Mouse (Mus musculus): Measurements from ENCODE around the gene Mmp10. TPM values are rescaled to one million over a fixed set of nuclear protein-coding genes. Genes with fewer than 3 reads are reported as not detected.

The Mmp10 gene
- polyA plus RNA-seq (2014; fragmentation: Nextera tagmentation; extraction: Ambion mirVana): not detected in 2 replicates

DNA sequence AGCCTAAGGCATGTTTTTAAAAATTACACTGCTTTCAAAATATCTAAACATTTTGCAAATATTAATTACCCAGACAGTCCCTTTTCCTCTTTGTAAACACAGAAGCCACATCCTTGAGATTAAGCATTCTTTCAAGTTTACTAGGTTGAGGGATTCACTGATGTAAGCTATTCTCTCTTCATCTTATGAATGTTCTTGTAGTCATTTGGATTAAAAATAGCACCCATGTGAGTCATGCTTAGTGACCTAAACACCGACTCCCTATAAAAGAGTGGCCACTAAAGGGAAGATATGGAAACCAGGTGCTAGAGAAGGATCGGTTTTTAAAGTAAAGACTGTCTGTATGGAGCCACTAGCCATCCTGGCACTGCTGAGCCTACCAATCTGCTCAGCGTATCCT lies at the start of gene Mmp10:
Gene Mmp10 (plus strand): TSS at position 302 of the 400 bp plus-strand sequence.
- no peak within 1 kb of the TSS for H3K27ac ChIP-seq (ENCODE audit: low read depth, low read length)
- no peaks in the 10 kb centered on the region for H3K9me3 ChIP-seq (ENCODE audit: control insufficient read depth, low read length)
- no peak within 1 kb of the TSS for H3K4me3 ChIP-seq (ENCODE audit: low read depth, low read length)
- no peaks in the 10 kb centered on the region for H3K4me1 ChIP-seq (ENCODE audit: control insufficient read depth, insufficient read depth, low read length)
- WGBS: 90% methylated on average over 3 of the region's 3 CpGs
- ATAC-seq (ENCODE audit: low read depth): no peak
- no peak within 1 kb of the TSS for H3K4me2 ChIP-seq (ENCODE audit: low read depth, low read length)
- no peaks in the 10 kb centered on the region for H3K36me3 ChIP-seq (ENCODE audit: control insufficient read depth, insufficient read depth, low read length)
- H3K9ac ChIP-seq (replicated peaks; ENCODE audit: low read depth, low read length): no peak within 1 kb of the TSS
- H3K27me3 ChIP-seq (ENCODE audit: control insufficient read depth, insufficient read depth, low read length): no peaks in the 10 kb centered on the region

DNA sequence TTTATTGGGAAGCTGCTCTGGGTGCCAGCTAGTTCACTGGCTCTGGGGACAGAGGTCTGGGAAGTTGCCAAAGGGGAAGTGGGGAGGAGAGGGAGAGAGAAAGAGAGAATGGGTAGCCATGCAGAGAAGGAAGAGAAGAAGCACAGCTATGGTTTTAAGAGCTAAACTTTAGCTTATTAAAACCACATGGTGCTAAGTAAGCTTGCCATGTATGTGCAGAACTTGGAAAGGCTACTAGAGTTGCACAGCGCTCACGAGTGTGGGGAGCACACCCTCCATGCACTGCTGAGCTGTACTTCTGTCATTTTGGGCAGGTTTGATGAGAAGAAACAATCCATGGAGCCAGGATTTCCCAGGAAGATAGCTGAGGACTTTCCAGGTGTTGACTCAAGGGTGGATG lies 48.9 kb upstream of the Mmp10 start:
- H3K36me3 ChIP-seq (ENCODE audit: control insufficient read depth, insufficient read depth, low read length): no peaks in the 10 kb centered on the region
- H3K9me3 ChIP-seq (ENCODE audit: control insufficient read depth, low read length): no peaks in the 10 kb centered on the region
- no peak overlapping the region for H3K9ac ChIP-seq (replicated peaks; ENCODE audit: low read depth, low read length)
- 94% methylated on average over 2 of the region's 2 CpGs for WGBS
- no peaks in the 10 kb centered on the region for H3K4me1 ChIP-seq (ENCODE audit: control insufficient read depth, insufficient read depth, low read length)
- no peak overlapping the region for H3K27ac ChIP-seq (ENCODE audit: low read depth, low read length)
- no peak overlapping the region for H3K4me2 ChIP-seq (ENCODE audit: low read depth, low read length)
- no peaks in the 10 kb centered on the region for H3K27me3 ChIP-seq (ENCODE audit: control insufficient read depth, insufficient read depth, low read length)
- no peak overlapping the region for H3K4me3 ChIP-seq (ENCODE audit: low read depth, low read length)
- ATAC-seq (ENCODE audit: low read depth): no peak

DNA sequence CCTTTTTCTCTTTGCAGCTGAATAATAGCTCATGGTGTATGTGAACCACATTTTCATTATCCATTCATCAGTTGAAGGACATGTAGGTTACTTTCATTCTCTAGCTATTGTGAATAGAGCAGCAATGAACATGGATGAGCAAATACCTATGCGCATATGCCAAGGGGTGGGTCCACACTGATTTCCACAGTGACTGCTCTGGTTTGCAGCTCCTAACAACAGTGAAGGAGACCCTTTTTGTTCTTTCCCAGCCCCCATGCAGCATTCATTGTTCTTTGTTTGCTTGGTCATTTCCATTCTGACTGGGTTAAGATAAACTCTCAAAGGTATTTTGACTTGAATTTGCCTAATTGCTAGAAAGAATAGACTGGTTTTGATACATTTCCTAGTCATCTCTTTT lies 31.9 kb upstream of the Mmp10 start:
- no peaks in the 10 kb centered on the region for H3K36me3 ChIP-seq (ENCODE audit: control insufficient read depth, insufficient read depth, low read length)
- H3K27me3 ChIP-seq (ENCODE audit: control insufficient read depth, insufficient read depth, low read length): no peaks in the 10 kb centered on the region
- H3K27ac ChIP-seq (ENCODE audit: low read depth, low read length): no peak overlapping the region
- ATAC-seq (ENCODE audit: low read depth): no peak
- H3K9ac ChIP-seq (replicated peaks; ENCODE audit: low read depth, low read length): no peak overlapping the region
- no peak overlapping the region for H3K4me2 ChIP-seq (ENCODE audit: low read depth, low read length)
- H3K4me1 ChIP-seq (ENCODE audit: control insufficient read depth, insufficient read depth, low read length): no peaks in the 10 kb centered on the region
- WGBS: 91% methylated on average over 1 of the region's 1 CpGs
- no peak overlapping the region for H3K4me3 ChIP-seq (ENCODE audit: low read depth, low read length)
- H3K9me3 ChIP-seq (ENCODE audit: control insufficient read depth, low read length): no peaks in the 10 kb centered on the region

DNA sequence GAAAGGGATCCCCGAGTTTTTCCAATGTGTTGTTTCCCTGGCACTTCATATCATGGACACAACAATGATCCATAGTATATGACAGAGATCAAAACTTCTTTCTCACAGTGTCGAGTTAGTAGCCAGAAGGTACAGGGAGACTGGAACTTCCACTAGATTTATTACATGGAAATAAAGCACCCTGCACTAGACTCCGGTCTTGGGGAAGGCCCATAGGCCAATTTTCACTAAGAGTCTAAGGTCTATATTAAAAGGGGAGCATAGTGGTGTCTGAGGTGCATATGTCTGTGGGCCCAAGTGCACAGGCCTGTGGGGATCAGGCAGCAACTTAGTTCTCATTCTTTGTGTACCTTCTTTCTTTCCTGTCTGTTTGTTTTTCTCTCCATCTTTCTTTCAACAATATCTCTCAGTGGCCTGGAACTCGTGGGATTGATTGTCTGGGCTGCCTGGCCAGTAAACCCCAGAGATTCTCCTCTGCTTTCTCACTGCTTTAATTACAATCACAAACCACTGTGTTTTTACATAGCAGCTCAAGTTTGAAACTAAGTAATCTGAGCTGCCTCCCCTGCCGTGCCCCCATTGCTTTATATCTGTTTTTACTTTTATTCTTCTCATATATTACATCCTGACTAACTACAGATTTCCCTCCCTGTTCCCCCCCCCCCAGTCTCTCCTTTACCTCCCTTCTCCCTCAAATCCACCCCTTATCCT lies 18.3 kb upstream of the Mmp10 start:
- ATAC-seq (ENCODE audit: low read depth): no peak
- H3K9me3 ChIP-seq (ENCODE audit: control insufficient read depth, low read length): no peaks in the 10 kb centered on the region
- no peaks in the 10 kb centered on the region for H3K4me1 ChIP-seq (ENCODE audit: control insufficient read depth, insufficient read depth, low read length)
- H3K4me2 ChIP-seq (ENCODE audit: low read depth, low read length): no peak overlapping the region
- H3K36me3 ChIP-seq (ENCODE audit: control insufficient read depth, insufficient read depth, low read length): no peaks in the 10 kb centered on the region
- no peaks in the 10 kb centered on the region for H3K27me3 ChIP-seq (ENCODE audit: control insufficient read depth, insufficient read depth, low read length)
- H3K27ac ChIP-seq (ENCODE audit: low read depth, low read length): no peak overlapping the region
- H3K4me3 ChIP-seq (ENCODE audit: low read depth, low read length): no peak overlapping the region
- no peak overlapping the region for H3K9ac ChIP-seq (replicated peaks; ENCODE audit: low read depth, low read length)
- WGBS: 72% methylated on average over 5 of the region's 5 CpGs

DNA sequence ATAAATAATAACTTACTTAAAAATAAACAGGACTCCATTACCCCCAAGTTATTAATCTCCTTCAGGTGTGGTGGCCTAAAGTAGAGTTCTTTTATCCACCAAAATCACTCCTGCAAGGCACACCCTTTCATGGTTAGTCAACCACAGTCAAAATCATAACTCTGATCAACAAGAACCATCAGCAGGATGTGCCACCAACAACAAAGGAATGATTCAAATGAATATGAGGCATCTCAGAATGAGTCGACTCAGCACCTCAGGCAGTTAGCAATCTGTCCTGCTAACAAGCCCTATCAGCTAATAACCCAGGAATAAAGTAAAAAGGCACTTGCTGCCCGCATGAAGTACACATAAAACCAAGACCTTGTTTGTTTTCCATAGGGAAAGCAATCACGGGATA lies 1.0 kb upstream of the Mmp10 start:
- Histone ChIP-seq H3K27me3 (ENCODE audit: control insufficient read depth, insufficient read depth, low read length) (no peaks in the 10 kb centered on the region), H3K27ac (ENCODE audit: low read depth, low read length) (no peak overlapping the region), H3K4me1 (ENCODE audit: control insufficient read depth, insufficient read depth, low read length) (no peaks in the 10 kb centered on the region), H3K4me3 (ENCODE audit: low read depth, low read length) (no peak overlapping the region), H3K36me3 (ENCODE audit: control insufficient read depth, insufficient read depth, low read length) (no peaks in the 10 kb centered on the region), H3K9me3 (ENCODE audit: control insufficient read depth, low read length) (no peaks in the 10 kb centered on the region), H3K4me2 (ENCODE audit: low read depth, low read length) (no peak overlapping the region), H3K9ac (replicated peaks; ENCODE audit: low read depth, low read length) (no peak overlapping the region)
- 87% methylated on average over 3 of the region's 3 CpGs for WGBS
- ATAC-seq (ENCODE audit: low read depth): no peak

DNA sequence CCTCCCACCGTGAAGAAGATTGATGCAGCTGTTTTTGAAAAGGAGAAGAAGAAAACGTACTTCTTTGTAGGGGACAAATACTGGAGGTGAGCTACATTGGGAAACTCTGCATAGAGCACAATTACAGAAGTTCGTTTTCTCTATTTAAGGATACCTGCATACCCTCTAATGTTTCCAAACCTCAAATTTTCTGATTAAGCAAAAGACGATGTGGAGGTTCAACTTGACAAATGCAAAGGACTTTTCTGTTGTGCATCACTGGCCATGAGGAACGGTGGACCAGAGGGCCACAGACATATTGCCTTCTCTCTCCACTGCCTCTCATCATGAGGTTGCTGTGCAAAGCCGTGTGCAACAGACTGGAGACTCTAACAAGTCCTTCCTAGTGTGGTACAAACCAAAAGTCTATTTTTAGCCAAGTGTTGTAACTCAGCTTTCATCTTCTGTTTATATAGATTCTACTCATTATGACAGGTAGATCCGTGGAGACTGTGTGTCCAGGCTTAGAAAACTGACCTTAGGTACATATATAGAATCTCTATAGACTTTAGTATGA lies 5.2 kb downstream of the Mmp10 start:
- Histone ChIP-seq H3K9ac (replicated peaks; ENCODE audit: low read depth, low read length) (no peak overlapping the region), H3K4me3 (ENCODE audit: low read depth, low read length) (no peak overlapping the region), H3K36me3 (ENCODE audit: control insufficient read depth, insufficient read depth, low read length) (no peaks in the 10 kb centered on the region), H3K27ac (ENCODE audit: low read depth, low read length) (no peak overlapping the region), H3K4me1 (ENCODE audit: control insufficient read depth, insufficient read depth, low read length) (no peaks in the 10 kb centered on the region), H3K4me2 (ENCODE audit: low read depth, low read length) (no peak overlapping the region), H3K9me3 (ENCODE audit: control insufficient read depth, low read length) (no peaks in the 10 kb centered on the region), H3K27me3 (ENCODE audit: control insufficient read depth, insufficient read depth, low read length) (no peaks in the 10 kb centered on the region)
- 85% methylated on average over 7 of the region's 7 CpGs for WGBS
- ATAC-seq (ENCODE audit: low read depth): no peak

DNA sequence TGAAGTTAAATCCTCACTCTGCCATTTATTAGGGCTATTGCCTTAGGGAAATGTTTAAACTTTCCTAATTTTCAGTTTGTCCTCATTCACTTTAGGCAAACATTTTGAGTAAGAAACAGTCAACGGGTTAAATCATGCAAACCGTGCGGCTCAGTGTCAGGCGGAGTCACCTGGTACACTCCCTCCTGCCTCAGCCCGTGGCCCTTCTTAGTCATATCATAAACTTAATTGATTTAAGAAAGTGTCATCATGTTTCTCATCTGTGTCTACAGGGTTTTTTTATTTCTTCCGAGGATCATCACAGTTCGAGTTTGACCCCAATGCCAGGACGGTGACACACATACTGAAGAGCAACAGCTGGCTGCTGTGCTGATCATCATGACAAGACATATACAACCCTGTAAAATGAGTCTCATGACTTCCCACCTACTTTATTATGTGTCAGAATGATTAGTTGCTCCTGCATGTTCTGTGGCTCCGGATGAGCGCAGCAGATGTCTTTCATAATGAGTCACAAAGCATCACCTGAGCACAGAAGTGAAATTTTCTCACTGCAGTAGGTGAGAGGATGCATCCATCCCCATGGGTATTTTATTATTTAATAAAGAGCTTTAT lies 7.6 kb downstream of the Mmp10 start:
- Histone ChIP-seq H3K27ac (ENCODE audit: low read depth, low read length) (no peak overlapping the region), H3K4me3 (ENCODE audit: low read depth, low read length) (no peak overlapping the region), H3K9ac (replicated peaks; ENCODE audit: low read depth, low read length) (no peak overlapping the region), H3K36me3 (ENCODE audit: control insufficient read depth, insufficient read depth, low read length) (no peaks in the 10 kb centered on the region), H3K9me3 (ENCODE audit: control insufficient read depth, low read length) (no peaks in the 10 kb centered on the region), H3K4me1 (ENCODE audit: control insufficient read depth, insufficient read depth, low read length) (no peaks in the 10 kb centered on the region), H3K27me3 (ENCODE audit: control insufficient read depth, insufficient read depth, low read length) (no peaks in the 10 kb centered on the region), H3K4me2 (ENCODE audit: low read depth, low read length) (no peak overlapping the region)
- WGBS: 88% methylated on average over 10 of the region's 10 CpGs
- ATAC-seq (ENCODE audit: low read depth): no peak

DNA sequence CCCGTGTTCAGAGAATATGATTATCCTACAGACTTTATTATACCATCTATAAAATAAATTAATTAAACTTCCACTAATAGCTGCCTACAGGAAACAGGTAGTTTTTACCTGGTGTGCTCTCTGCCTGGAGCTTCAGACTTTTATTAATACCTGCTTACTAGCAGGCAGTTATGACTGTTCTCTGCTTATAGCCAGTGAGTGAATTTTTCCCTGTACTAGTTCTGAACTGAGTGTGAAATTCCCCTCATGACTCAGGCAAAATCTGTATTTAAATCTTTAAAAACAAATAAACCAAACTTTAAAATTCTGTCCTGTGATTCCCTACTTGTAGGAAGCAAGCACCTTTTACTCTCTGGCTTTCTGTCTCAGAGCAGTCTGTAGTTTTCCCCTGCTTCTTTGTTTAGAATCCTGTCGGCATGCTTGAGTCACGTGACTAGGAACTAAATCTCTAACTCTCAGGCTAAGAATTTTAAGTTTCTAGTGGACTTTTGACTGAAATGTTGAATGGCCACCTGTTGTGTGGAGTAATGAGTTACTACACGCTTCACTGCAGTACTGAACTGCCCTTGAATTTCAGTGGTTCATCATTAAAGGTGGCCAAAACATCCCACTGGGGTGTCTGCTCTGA lies 15.9 kb downstream of the Mmp10 start:
- Histone ChIP-seq H3K36me3 (ENCODE audit: control insufficient read depth, insufficient read depth, low read length) (no peaks in the 10 kb centered on the region), H3K4me1 (ENCODE audit: control insufficient read depth, insufficient read depth, low read length) (no peaks in the 10 kb centered on the region), H3K4me2 (ENCODE audit: low read depth, low read length) (no peak overlapping the region), H3K4me3 (ENCODE audit: low read depth, low read length) (no peak overlapping the region), H3K27me3 (ENCODE audit: control insufficient read depth, insufficient read depth, low read length) (no peaks in the 10 kb centered on the region), H3K9ac (replicated peaks; ENCODE audit: low read depth, low read length) (no peak overlapping the region), H3K27ac (ENCODE audit: low read depth, low read length) (no peak overlapping the region), H3K9me3 (ENCODE audit: control insufficient read depth, low read length) (no peaks in the 10 kb centered on the region)
- no peak for ATAC-seq (ENCODE audit: low read depth)
- 70% methylated on average over 4 of the region's 4 CpGs for WGBS

Measured in neural tube, embryonic 14.5 days (tissue).